Mouse (Mus musculus) MEL (cell line): ENCODE data around the gene Gm20388. TPM values are rescaled to one million over a fixed set of nuclear protein-coding genes. Genes with fewer than 3 reads are reported as not detected.

Experiments
- DNase-seq: peaks from one replicate; pipeline ENCODE4 v3.0.0; 2011; ENCODE audit warnings: low read depth, low spot score
- H3K27ac ChIP-seq: 2 replicates; pipeline ENCODE4 v1.5.1; 2012; ENCODE audit warnings: low read depth, mild to moderate bottlenecking, control low read depth, low read length, moderate library complexity; ENCODE audit not compliant: control insufficient read depth
- H3K27me3 ChIP-seq, 2 experiments: fragments of 150-350 bp in 1 of 2; sonication (generic) in 1 of 2; 2 replicates each; pipeline ENCODE4 v1.6.1; 2012; ENCODE audit warnings: low read length in 2 of 2, mild to moderate bottlenecking in 2 of 2, improper control_type of control experiment in 1 of 2, moderate library complexity in 1 of 2; ENCODE audit not compliant: insufficient read depth in 2 of 2, control insufficient read depth in 1 of 2
- H3K36me3 ChIP-seq, 2 experiments: 2 replicates each; pipeline ENCODE4 v1.6.1; 2012 to 2014; ENCODE audit warnings: low read length in 2 of 2, improper control_type of control experiment in 1 of 2, inconsistent platforms in 1 of 2, mild to moderate bottlenecking in 1 of 2; ENCODE audit not compliant: insufficient read depth in 2 of 2, control insufficient read depth in 1 of 2
- H3K4me1 ChIP-seq, 2 experiments: fragments of 150-350 bp in 1 of 2; sonication (generic) in 1 of 2; 2 replicates each; pipeline ENCODE4 v1.6.1; 2012; ENCODE audit warnings: low read length in 2 of 2, improper control_type of control experiment in 1 of 2, mild to moderate bottlenecking in 1 of 2; ENCODE audit not compliant: insufficient read depth in 2 of 2, control insufficient read depth in 1 of 2
- H3K4me3 ChIP-seq, 2 experiments: fragments of 150-350 bp in 1 of 2; sonication (generic) in 1 of 2; 2 replicates each; pipeline ENCODE4 v1.5.1; 2012; ENCODE audit warnings: low read depth in 2 of 2, low read length in 2 of 2, mild to moderate bottlenecking in 2 of 2, moderate library complexity in 2 of 2, control low read depth in 1 of 2, improper control_type of control experiment in 1 of 2; ENCODE audit not compliant: control insufficient read depth in 1 of 2, insufficient read depth in 1 of 2
- H3K79me2 ChIP-seq: 2 replicates; pipeline ENCODE4 v1.6.1; 2012; ENCODE audit warnings: mild to moderate bottlenecking, low read length, moderate library complexity; ENCODE audit not compliant: control insufficient read depth, poor library complexity, insufficient read depth
- H3K9ac ChIP-seq: 2 replicates; pipeline ENCODE4 v1.6.1; 2012; ENCODE audit warnings: low read depth, mild to moderate bottlenecking, control low read depth, low read length, moderate library complexity; ENCODE audit not compliant: control insufficient read depth, poor library complexity, severe bottlenecking
- H3K9me3 ChIP-seq: fragments of 150-350 bp; sonication (generic); replicated peaks from 2 replicates; pipeline ENCODE4 v1.6.1; 2012; ENCODE audit warnings: mild to moderate bottlenecking, low read length, improper control_type of control experiment, moderate library complexity; ENCODE audit not compliant: insufficient read depth
- BHLHE40 ChIP-seq: IDR thresholded peaks from 2 replicates; pipeline ENCODE4 v1.6.1; 2012; ENCODE audit warnings: low read depth, mild to moderate bottlenecking, inconsistent platforms, low read length, improper control_type of control experiment, borderline replicate concordance
- CTCF ChIP-seq, 3 experiments: IDR thresholded peaks in 2 of 3; conservative IDR thresholded peaks in 1 of 3; 2 replicates each; pipeline ENCODE4 v1.5.1; 2011 to 2012; ENCODE audit warnings: low read length in 3 of 3, low read depth in 2 of 3, mild to moderate bottlenecking in 2 of 3, improper control_type of control experiment in 1 of 3, inconsistent platforms in 1 of 3, mixed read lengths in 1 of 3, moderate library complexity in 1 of 3; ENCODE audit not compliant: control insufficient read depth in 1 of 3, insufficient read depth in 1 of 3, poor library complexity in 1 of 3, severe bottlenecking in 1 of 3
- ETS1 ChIP-seq: IDR thresholded peaks from 2 replicates; pipeline ENCODE4 v1.6.1; 2012; ENCODE audit warnings: low read depth, mild to moderate bottlenecking, inconsistent platforms, low read length, improper control_type of control experiment, moderate library complexity
- HCFC1 ChIP-seq: IDR thresholded peaks from 2 replicates; pipeline ENCODE4 v1.6.1; 2012; ENCODE audit warnings: low read depth, mild to moderate bottlenecking, inconsistent platforms, low read length, improper control_type of control experiment, moderate library complexity
- JUND ChIP-seq: IDR thresholded peaks from 2 replicates; pipeline ENCODE4 v1.6.1; 2011; ENCODE audit warnings: low read depth, mild to moderate bottlenecking, improper control_type of control experiment, low read length
- MAFK ChIP-seq: IDR thresholded peaks from 2 replicates; pipeline ENCODE4 v1.6.1; 2011; ENCODE audit warnings: low read depth, mild to moderate bottlenecking, low read length, improper control_type of control experiment, borderline replicate concordance
- MXI1 ChIP-seq: IDR thresholded peaks from 2 replicates; pipeline ENCODE4 v1.6.1; 2011; ENCODE audit warnings: mild to moderate bottlenecking, low read depth, low read length, improper control_type of control experiment
- MYC ChIP-seq: IDR thresholded peaks from 2 replicates; pipeline ENCODE4 v1.6.1; 2011; ENCODE audit warnings: low read depth, mild to moderate bottlenecking, low read length, improper control_type of control experiment, moderate library complexity
- POLR2A ChIP-seq, 2 experiments: IDR thresholded peaks; 2 replicates each; pipeline ENCODE4 v1.6.1; 2011 to 2012; ENCODE audit warnings: low read length in 2 of 2, mild to moderate bottlenecking in 2 of 2, control low read depth in 1 of 2, improper control_type of control experiment in 1 of 2, low read depth in 1 of 2, moderate library complexity in 1 of 2; ENCODE audit not compliant: control insufficient read depth in 1 of 2, insufficient read depth in 1 of 2, poor library complexity in 1 of 2
- POLR2AphosphoS2 ChIP-seq: IDR thresholded peaks from 2 replicates; pipeline ENCODE4 v1.6.1; 2011; ENCODE audit warnings: low read length, improper control_type of control experiment
- UBTF ChIP-seq: IDR thresholded peaks from 2 replicates; pipeline ENCODE4 v1.6.1; 2012; ENCODE audit warnings: low read depth, mild to moderate bottlenecking, inconsistent platforms, low read length, improper control_type of control experiment, moderate library complexity, borderline replicate concordance; ENCODE audit not compliant: insufficient read depth
- USF2 ChIP-seq, 2 experiments: IDR thresholded peaks; 2 replicates each; pipeline ENCODE4 v1.6.1; 2011 to 2012; ENCODE audit warnings: improper control_type of control experiment in 2 of 2, low read length in 2 of 2, borderline replicate concordance in 1 of 2, inconsistent platforms in 1 of 2, low read depth in 1 of 2, mild to moderate bottlenecking in 1 of 2; ENCODE audit not compliant: insufficient read depth in 1 of 2
- ZC3H11A ChIP-seq: IDR thresholded peaks from 2 replicates; pipeline ENCODE4 v1.6.1; 2012; ENCODE audit warnings: low read depth, mild to moderate bottlenecking, inconsistent platforms, low read length, improper control_type of control experiment
- ZKSCAN1 ChIP-seq: IDR thresholded peaks from 2 replicates; pipeline ENCODE4 v1.6.1; 2012; ENCODE audit warnings: low read depth, mild to moderate bottlenecking, inconsistent platforms, low read length, improper control_type of control experiment, moderate library complexity
- ZMIZ1 ChIP-seq: IDR thresholded peaks from 2 replicates; pipeline ENCODE4 v1.6.1; 2012; ENCODE audit warnings: low read depth, mild to moderate bottlenecking, inconsistent platforms, low read length, improper control_type of control experiment, moderate library complexity
- polyA plus RNA-seq, 2 experiments: library from polyadenylated mRNA; stranded (reverse) in 1 of 2; unstranded in 1 of 2; fragments of >175 nt in 1 of 2; fragments of >200 nt in 1 of 2; gene quantifications; 2 replicates each; pipeline versions ENCODE4 v1.2.1 to v1.2.4; 2012; ENCODE audit warnings: low replicate concordance in 2 of 2, low read depth in 1 of 2; ENCODE audit not compliant: insufficient read length in 2 of 2, insufficient read depth in 1 of 2, missing spikeins in 1 of 2
- total RNA-seq: library from RNA; depleted of rRNA; stranded (reverse); fragments of 300-350 nt; gene quantifications from 2 replicates; pipeline ENCODE4 v1.2.3, GENCODE M21; 2012

Gm20388 gene
- total and polyA plus RNA-seq, 3 experiments = 11.1 to 17.8 TPM; not detected in 1

- Histone ChIP-seq H3K79me2 (no peaks in the 10 kb centered on the region), H3K27ac (no peak overlapping the region), H3K4me1 (no peaks in the 10 kb centered on the region), H3K9me3 (no peaks in the 10 kb centered on the region), H3K4me3 (no peak overlapping the region), H3K9ac (no peak overlapping the region), H3K27me3 (no peaks in the 10 kb centered on the region), H3K36me3 (no peaks in the 10 kb centered on the region)
- no peak for TF ChIP-seq UBTF
- no peak for TF ChIP-seq ZKSCAN1
- no peak for TF ChIP-seq BHLHE40
- no peak for TF ChIP-seq USF2 (IDR thresholded peaks at IDR 0.05; ENCODE audit: borderline replicate concordance in 1 of 2, insufficient read depth in 1 of 2, low read depth in 1 of 2, low read length in 2 of 2)
- no peak for TF ChIP-seq ETS1
- no peak for DNase-seq
Measured at GRCm38 (mm10) chr8:124273606-124274218, 4363.1 kb downstream of the Gm20388 start.

- Histone ChIP-seq H3K79me2 (no peaks in the 10 kb centered on the region), H3K9ac (no peak overlapping the region), H3K4me3 (no peak overlapping the region), H3K27me3 (no peaks in the 10 kb centered on the region), H3K36me3 (no peaks in the 10 kb centered on the region), H3K9me3 (no peaks in the 10 kb centered on the region), H3K4me1 (no peaks in the 10 kb centered on the region), H3K27ac (no peak overlapping the region)
- no peak for DNase-seq
- no peak for TF ChIP-seq CTCF (IDR thresholded peaks at IDR 0.05 in 2 of 3, conservative IDR thresholded peaks at IDR 0.05 in 1 of 3; ENCODE audit: control insufficient read depth in 1 of 3, insufficient read depth in 1 of 3, low read depth in 2 of 3, low read length in 3 of 3, poor library complexity in 1 of 3, severe bottlenecking in 1 of 3)
- TF ChIP-seq POLR2AphosphoS2 = no peak
- no peak for TF ChIP-seq POLR2A (IDR thresholded peaks at IDR 0.05; ENCODE audit: control insufficient read depth in 1 of 2, insufficient read depth in 1 of 2, low read depth in 1 of 2, low read length in 2 of 2, poor library complexity in 1 of 2)
- TF ChIP-seq MAFK = no peak
- no peak for TF ChIP-seq ZC3H11A
- TF ChIP-seq JUND = no peak
- TF ChIP-seq USF2 (IDR thresholded peaks at IDR 0.05; ENCODE audit: borderline replicate concordance in 1 of 2, insufficient read depth in 1 of 2, low read depth in 1 of 2, low read length in 2 of 2) = no peak
- no peak for TF ChIP-seq ZMIZ1
- no peak for TF ChIP-seq MYC
- TF ChIP-seq BHLHE40 = no peak
- TF ChIP-seq MXI1 = no peak
- no peak for TF ChIP-seq HCFC1
Measured at GRCm38 (mm10) chr8:124274441-124275120, 4363.9 kb downstream of the Gm20388 start.
